Mouse (Mus musculus) thymus, postnatal 0 days (tissue): ENCODE data around the gene Atp11b. TPM values are rescaled to one million over a fixed set of nuclear protein-coding genes. Genes with fewer than 3 reads are reported as not detected.

Experiments used
- DNase-seq: peaks from one replicate; pipeline ENCODE4 v3.0.0-alpha.2; 2015; ENCODE audit warnings: low spot score
- polyA plus RNA-seq: library from polyadenylated mRNA; unstranded; fragments of >200 nt; fragmentation: Nextera tagmentation; extraction: Ambion mirVana; gene quantifications from 2 replicates; pipeline ENCODE4 v1.2.1, GENCODE M21; 2015

Atp11b gene
- polyA plus RNA-seq, 1 experiment from 2014 or later = 46.9 TPM

- no peak for DNase-seq
These were observed 11.0 kb downstream of the Atp11b start for GRCm38 (mm10) chr3:35764637-35765617.

- DNase-seq = no peak
These were observed 25.8 kb downstream of the Atp11b start for GRCm38 (mm10) chr3:35779748-35780147.

GRCm38 (mm10) chr3:35802040-35802439 is 48.1 kb downstream of the Atp11b start:
- no peak for DNase-seq

GRCm38 (mm10) chr3:35819887-35820286 is 66.0 kb downstream of the Atp11b start:
- DNase-seq = no peak

GRCm38 (mm10) chr3:35822036-35822435 is 68.1 kb downstream of the Atp11b start:
- no peak for DNase-seq

GRCm38 (mm10) chr3:35849326-35849725 is 95.4 kb downstream of the Atp11b start:
- no peak for DNase-seq

- DNase-seq = peak; percentile 40
These were observed 129.4 kb downstream of the Atp11b start for GRCm38 (mm10) chr3:35883267-35883666.

- no peak for DNase-seq
These were observed 135.6 kb downstream of the Atp11b start for GRCm38 (mm10) chr3:35889531-35889930.

GRCm38 (mm10) chr3:35891123-35891522 is 137.2 kb downstream of the Atp11b start:
- no peak for DNase-seq

- DNase-seq = no peak
These were observed 139.2 kb downstream of the Atp11b start for GRCm38 (mm10) chr3:35893156-35893555.

- DNase-seq = no peak
These were observed 144.0 kb downstream of the Atp11b start for GRCm38 (mm10) chr3:35897900-35898299.

GRCm38 (mm10) chr3:35899109-35899508 is 145.2 kb downstream of the Atp11b start:
- DNase-seq = no peak

- no peak for DNase-seq
These were observed 146.8 kb downstream of the Atp11b start for GRCm38 (mm10) chr3:35900555-35901204.

Other genes starting within 250 kb of the Atp11b start
- 118 and 126 TPM in 2 replicates for gene Dcun1d1, start 183.3 kb downstream of the Atp11b start, polyA plus RNA-seq
- gene Mccc1, start 246.6 kb downstream of the Atp11b start, polyA plus RNA-seq = 27.4 and 36.4 TPM in 2 replicates